Mouse (Mus musculus): ENCODE data around the gene Cadm1.

DNA sequence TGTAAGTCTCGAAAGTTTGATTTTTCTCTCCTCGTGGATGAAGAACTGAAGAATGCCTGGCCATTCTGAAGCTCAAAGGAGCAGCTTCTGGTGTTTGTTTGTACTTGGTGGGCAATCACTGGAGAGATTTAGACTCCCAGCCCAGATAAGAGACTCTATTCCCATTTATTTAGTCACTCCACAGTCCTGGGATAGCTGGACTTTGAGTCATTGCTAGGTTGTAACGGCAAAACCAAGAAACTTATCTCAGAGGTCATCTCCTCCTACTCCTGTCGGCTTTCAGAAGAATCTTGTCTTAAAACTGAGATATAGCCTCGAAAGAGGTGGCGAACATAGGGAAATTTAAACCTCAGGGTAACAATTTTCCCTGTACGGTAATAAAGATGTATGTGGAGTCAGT is 15.3 kb downstream of the Cadm1 start:
- TF ChIP-seq MYOD1 (IDR thresholded peaks at IDR 0.05; ENCODE audit: control insufficient read depth in 1 of 3, insufficient read length in 2 of 3, low read depth in 2 of 3) (no peak), USF1 (IDR thresholded peaks at IDR 0.05; ENCODE audit: low read depth) (no peak), POLR2A (IDR thresholded peaks at IDR 0.05; ENCODE audit: insufficient read length, low read depth) (no peak)
